Mouse (Mus musculus) brain, embryonic 14.5 days (tissue): Measurements from ENCODE around the gene Nup188. TPM values are rescaled to one million over a fixed set of nuclear protein-coding genes. Genes with fewer than 3 reads are reported as not detected.

Source experiments
- DNase-seq: peaks from one replicate; pipeline ENCODE4 v3.0.0-alpha.2; 2011; ENCODE audit warnings: low read depth
- CTCF ChIP-seq: fragments of 200-500 bp; IDR thresholded peaks from 2 replicates; pipeline ENCODE4 v1.5.1; 2012; ENCODE audit warnings: inconsistent platforms, mild to moderate bottlenecking, moderate library complexity, borderline replicate concordance; ENCODE audit not compliant: insufficient read depth, insufficient read length; ENCODE audit errors: extremely low read depth
- POLR2A ChIP-seq: fragments of 200-500 bp; IDR thresholded peaks from 2 replicates; pipeline ENCODE4 v1.6.1; 2012; ENCODE audit warnings: mild to moderate bottlenecking, inconsistent platforms, borderline replicate concordance; ENCODE audit not compliant: poor library complexity, insufficient read depth, insufficient read length, severe bottlenecking; ENCODE audit errors: extremely low read depth
- polyA plus RNA-seq: library from polyadenylated mRNA; depleted of rRNA; stranded (reverse); fragments of >200 nt; gene quantifications from 2 replicates; pipeline ENCODE4 v1.2.3, GENCODE M21; 2012

The Nup188 gene
- polyA plus RNA-seq, 1 experiment, result 48.7 TPM

DNA sequence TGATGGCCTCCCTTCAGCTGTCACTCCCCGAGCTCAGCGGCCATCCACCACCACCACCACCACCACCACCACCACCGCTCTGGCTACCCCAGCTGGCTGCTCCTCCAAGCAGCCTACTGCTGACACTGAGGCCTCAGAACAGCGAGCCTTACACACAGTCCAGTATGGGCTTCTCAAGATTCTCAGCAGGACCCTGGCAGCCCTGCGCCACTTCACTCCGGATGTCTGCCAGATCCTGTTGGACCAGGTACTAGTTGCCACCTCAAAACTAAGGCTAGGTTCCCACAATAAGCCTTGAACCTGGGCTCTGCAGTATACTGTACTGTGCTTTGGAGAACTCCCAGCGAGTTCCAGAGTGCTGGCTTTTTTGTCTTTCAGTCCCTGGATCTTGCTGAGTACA lies 56.3 kb downstream of the Nup188 start:
- no peak for DNase-seq
- TF ChIP-seq CTCF (no peak), POLR2A (no peak)

DNA sequence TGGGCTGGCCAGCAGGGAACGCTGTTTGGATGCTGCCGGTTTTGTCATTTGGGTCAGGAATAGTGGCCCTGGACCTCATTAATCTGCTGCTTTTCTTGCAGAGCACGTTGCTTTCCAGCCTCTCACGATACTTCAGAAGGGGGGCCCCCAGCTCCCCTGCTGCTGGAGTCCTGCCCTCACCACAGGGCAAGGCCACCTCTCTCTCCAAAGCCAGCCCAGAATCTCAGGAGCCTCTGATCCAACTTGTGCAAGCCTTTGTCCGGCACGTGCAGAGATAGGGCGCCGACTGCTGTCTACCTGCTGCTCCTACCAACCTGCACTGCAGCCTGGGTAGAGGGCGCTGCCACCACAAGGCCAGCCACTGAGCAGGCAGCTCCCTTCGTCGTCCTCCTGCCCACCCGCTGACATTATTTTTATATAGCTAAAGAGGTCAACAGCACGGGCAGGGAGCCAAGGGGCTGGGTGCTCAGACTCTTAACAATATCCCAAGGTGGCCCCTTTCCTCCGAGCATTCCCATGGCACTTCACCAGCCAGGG lies 57.5 kb downstream of the Nup188 start:
- TF ChIP-seq CTCF (no peak), POLR2A (no peak)
- DNase-seq, result peak; percentile 23

DNA sequence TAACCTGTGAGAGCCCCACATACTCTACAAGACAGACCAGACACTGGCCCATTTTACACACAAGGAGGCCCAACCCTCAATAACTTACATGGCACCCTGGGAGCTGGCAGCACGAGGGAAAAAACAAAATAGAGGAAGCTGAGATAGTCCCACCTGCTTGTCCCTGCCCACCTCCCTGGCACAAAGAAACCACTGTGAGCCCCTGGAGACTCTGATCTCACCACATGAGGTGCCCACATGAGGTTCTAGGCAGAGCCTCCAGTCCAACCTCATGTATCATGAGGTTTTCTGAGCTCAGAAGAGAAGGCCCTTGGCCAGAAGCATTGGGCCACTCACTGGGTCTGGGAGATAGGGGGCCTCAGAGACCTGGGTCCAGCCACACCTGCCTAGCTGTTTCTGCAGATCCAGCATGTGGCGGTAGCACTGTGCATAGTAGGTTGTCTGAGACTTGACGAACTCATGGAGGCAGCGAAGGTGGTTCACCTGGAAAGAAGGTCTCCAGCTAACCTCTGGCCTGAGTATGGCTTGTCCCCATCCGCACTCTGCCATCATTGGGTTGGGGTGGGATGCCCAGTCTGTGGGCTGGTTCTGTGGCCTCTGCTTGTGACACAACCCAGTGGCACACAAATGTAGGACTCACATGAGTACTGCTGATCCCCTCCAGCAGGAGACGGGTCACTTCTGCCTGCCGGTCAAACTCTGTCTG lies 59.9 kb downstream of the Nup188 start:
- no peak for DNase-seq
- no peak for TF ChIP-seq POLR2A
- TF ChIP-seq CTCF, result no peak

DNA sequence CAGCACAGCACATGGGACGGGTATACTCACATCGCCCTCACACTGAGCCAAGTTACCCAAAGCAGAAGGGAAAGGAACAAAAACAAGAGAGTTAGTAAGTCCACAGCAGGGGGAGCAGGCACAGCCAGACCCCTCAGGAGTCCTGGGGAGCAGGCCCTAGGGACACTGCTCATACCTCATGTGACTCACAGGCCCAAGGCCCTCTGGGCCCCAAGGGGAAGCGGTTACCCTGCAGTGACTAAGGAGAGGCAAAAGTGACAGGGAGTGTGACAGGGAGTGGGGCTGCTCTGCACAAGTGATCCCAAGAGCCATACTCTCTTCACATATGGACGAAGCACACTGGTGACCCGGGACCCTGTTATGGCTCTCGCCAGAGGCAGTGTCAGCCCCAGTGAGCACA lies 63.0 kb downstream of the Nup188 start:
- DNase-seq, result no peak
- TF ChIP-seq CTCF (no peak), POLR2A (no peak)

DNA sequence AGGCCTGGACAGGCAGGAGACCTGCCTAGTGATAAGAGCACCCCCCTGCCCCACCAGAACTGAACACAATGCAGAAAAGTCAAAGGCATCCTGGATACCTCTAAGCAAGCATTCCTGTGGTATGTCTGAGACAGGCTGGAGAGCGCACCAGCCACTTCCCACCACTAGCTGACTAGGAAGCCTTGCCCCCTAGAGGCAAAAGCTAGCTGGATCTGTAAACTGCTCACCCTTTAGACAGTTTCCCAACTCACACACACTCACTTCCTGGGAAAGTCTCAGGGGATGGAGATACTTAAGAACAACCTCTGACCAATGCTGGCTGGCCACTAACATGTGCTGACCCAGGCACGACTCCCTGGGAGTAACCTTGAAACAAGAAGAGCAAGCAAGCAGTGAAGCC lies 65.0 kb downstream of the Nup188 start:
- no peak for DNase-seq
- TF ChIP-seq CTCF, result peak; percentile 20; the same call in 1 of the 2 replicates
- TF ChIP-seq POLR2A, result no peak

DNA sequence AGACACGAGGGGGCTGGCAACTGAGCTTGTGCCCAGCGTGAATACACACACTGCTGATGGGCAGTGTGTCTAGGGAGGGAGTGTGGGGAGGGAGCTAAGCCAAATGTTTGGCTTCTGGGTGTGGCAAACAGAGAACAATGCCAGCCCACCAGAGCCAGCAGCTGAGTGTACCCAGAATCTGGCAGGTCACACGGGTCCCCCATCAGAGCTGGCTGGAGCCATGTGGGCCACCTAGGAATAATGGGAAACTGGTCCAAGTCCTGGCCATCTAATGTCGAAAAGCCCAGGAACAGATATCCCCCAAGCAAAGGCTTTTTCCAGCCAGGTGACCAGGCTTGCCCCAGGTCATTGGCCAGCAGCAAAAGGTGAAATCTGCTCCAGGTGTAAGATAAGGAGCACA lies 69.7 kb downstream of the Nup188 start:
- DNase-seq, result no peak
- TF ChIP-seq POLR2A (no peak), CTCF (no peak)

DNA sequence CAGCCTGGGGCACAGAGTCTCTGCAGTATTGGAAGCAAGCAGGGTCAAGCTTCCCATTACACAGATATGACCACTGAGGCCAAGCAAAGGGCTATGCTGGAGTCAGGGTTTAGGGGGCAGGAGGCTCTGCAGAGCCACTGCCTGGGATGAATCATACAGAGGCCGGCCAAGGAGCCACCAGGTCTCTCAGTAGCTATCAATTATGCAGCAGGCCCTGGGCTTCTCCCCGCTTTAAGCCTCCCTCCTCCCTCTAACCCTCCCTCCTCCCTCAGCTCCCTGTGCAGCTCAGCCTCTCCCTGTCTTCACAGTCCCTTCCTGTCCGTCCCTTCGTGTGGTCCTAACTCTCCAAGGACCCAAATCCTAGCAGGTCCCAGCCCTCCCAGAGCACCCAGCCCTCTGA lies 70.1 kb downstream of the Nup188 start:
- no peak for TF ChIP-seq POLR2A
- TF ChIP-seq CTCF, result no peak
- DNase-seq, result no peak

DNA sequence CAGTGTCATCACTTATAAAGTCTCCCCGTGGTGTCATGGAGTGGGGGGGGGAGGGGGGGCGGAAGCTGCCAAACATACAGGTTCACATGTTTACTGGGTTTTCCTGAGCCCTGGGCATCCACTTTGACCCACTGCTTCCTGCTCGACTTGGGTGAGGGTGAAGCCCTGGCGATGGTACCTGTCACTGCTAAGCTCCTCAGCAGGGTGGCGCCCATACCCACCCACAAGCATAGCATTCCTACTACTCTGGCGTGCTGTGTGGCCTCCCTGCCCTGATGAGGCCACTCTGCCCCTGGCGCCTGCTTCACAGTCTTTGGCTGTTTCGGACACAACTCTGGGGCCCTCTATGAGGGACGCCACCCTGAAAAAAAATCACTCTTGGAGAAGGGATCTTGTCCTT lies 70.7 kb downstream of the Nup188 start:
- no peak for DNase-seq
- TF ChIP-seq CTCF, result no peak
- no peak for TF ChIP-seq POLR2A

DNA sequence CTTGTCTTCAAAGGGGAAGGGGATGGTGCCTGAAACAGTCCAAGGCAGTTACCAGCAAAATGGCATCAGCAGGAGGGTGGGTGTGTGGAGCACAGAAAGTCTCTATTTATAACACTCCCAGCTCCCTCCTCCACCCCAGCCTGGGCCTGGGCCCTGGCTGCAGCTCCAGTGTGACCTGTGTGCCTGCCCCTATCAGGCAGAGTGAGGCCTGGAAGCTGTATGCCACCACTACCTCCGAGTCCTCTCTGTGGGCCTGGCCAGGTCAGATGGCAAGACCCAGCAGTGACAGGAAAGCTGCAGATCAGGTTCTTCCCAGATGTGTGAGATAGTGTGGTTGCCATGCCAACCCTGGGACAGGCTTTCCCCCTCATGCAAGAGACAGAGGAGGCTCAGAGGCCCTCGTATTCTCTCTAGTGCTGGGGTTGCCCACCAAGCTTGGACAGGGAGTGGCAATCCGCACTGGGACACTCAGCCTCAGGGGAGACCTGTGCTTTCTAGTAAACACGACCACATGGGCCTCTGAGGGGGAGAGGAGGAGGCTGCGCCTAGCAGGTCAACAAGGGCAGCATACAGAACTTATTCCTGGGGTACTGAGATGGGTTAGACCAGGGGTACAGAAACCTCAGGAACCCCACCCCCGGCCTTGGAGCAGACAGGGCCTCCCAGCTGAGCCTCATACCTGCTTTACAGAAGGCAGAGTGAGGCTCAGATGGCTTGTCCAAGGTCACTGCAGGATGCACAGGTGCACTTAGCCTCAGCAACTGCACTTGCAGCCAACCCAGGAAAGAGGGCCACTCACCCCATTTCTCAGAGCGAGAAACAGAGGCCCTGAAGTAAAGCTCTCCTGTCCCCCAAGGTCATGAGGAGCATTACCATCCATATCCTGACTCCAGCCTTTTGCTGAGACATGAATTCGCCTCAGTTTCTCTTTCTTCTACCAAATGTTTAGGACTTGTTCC lies 71.6 kb downstream of the Nup188 start:
- no peak for TF ChIP-seq POLR2A
- no peak for TF ChIP-seq CTCF
- DNase-seq, result peak; percentile 21

DNA sequence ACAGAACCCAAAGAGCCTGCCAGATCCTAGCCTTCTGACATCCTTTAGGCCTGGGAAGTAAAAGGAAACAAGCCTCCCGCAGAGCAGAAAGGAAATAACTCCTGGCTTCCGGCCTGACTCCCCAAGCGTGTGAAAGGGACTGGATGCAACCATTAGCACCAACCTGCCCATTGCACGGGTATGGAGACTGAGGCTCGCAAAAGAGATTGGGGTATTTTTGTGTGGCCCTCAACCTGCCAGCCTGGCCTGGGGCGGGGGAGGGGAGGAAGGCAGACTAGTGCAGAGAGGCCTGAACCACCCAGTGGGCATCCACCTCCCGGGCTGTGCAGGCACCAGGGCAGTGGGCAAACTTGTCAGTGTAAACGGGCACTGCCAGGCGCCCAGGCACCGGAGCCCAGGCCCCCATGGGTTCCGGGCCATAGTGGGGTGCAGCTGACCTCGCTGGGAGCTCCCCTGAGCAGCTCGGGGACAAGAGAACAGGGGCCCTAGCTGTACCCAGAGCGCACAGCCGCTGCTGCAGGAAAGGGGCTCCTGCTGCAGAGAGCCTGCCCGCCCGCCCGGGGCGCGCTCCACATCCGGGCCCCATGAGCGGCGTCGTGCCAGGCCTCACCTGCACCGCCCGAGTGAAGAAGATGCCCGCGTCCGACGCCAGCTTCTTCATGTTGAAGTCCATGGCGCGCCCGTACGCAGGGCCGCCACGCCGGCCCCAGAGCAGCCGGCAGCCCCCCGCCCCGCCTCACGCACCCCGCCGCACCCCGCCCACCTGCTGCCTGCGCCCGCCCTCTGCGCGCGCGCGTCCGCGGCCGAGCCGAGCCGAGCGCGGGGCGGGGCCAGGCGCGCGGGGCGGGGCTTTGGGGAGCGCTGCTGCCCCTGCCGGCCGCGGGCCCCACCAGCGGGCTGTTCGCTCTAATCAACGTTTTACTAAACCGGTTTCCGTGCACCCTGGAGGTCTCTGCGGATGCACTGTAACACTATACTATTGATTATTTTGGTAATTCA lies 72.6 kb downstream of the Nup188 start, which contains the start of gene Sh3glb2:
Sh3glb2 (minus strand) TSS at position 805 of the 999 bp plus-strand sequence.
- 0 out of 2 replicates have a peak, but pooled peaks have one; percentile 60 for TF ChIP-seq POLR2A
- TF ChIP-seq CTCF, result peak; percentile 59; the same call in 1 of the 2 replicates
- peak; percentile 90 for DNase-seq

DNA sequence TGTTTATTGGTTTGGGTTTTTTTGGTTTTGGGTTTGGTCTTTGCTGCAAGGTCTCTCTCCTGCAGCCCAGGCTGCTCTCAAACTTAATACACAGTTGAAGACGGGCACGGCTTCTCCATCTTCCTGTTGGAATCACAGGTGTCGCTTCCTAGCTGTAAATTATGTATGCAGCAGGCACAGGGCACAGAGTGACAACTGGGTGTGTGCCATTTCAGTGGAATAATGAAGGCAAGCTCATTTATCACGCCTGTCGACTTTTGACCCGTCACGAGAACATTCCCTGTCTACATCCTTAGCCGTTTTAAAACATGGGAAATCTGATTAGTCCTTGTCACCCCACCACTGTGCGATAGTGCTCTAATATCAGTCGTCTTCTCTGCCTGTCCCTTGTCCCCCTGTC lies 74.4 kb downstream of the Nup188 start:
- TF ChIP-seq POLR2A (no peak), CTCF (no peak)
- DNase-seq, result no peak

DNA sequence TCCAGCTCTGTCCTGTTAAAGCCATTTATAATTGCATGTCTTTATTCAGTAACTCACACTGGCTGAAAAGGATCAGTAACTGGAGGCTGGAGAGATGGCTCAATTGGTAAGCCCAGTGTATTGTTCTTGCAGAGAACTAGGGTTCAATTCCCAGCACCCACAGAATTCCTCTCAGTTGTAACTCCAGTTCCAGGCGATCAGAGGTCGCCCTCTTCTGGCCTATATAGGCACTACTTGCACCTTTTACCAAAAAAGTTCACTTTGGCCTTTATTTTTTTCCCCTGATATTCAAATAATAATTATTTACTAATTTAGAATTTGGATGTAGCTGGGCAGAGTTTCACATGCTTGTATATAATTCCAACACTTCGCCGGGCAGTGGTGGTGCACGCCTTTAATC lies 76.7 kb downstream of the Nup188 start:
- no peak for DNase-seq
- peak; percentile 26; the same call in 1 of the 2 replicates for TF ChIP-seq CTCF
- TF ChIP-seq POLR2A, result no peak

DNA sequence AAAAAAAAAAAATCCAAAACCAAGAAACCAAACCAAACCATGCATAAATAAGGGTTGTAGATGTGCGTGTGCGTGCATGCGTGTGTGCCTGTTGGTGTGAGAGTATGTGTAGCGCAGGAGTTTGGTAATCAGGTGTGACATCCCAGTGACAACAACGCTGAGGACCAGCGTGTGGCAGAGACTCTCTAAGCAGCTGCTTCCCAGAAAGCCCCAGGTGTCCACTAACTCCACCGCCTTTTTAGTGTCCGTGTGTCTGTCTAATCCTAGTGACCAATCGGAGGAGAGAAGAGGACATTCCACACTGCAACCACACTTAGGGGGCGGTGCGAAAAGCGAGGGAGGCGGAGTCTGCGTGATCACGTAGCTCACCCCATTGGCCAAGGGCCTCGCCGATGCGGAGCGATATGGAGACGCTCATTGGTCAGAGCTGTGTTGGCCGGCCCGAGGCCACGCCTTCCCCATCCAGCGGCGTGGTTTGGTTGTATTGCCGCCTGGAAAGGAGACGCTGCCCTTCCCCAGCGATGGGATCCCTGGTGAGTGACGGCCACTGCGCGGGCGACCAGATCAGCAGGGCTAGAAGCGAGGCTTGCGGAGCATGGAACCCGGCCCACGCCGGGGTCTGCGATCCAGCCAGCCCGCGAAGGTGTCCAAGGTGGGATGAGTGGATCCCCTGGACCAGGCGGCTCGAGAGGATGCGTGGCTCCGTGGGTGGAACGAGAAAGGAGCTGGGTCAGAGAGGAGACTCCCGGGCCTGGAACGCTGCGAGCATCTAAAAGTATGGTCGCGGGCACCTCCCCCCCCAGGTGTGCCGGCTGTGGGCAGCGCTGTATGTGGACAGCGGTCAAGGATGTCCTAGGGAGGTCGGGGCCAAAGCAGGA lies 77.8 kb downstream of the Nup188 start, which contains the start of gene Miga2:
Miga2 (plus strand) TSS at position 461 of the 878 bp plus-strand sequence.
- peak; percentile 100 for DNase-seq
- TF ChIP-seq CTCF (no peak), POLR2A (no peak; the same call in 1 of the 2 replicates)
